In the genomic region with DNA sequence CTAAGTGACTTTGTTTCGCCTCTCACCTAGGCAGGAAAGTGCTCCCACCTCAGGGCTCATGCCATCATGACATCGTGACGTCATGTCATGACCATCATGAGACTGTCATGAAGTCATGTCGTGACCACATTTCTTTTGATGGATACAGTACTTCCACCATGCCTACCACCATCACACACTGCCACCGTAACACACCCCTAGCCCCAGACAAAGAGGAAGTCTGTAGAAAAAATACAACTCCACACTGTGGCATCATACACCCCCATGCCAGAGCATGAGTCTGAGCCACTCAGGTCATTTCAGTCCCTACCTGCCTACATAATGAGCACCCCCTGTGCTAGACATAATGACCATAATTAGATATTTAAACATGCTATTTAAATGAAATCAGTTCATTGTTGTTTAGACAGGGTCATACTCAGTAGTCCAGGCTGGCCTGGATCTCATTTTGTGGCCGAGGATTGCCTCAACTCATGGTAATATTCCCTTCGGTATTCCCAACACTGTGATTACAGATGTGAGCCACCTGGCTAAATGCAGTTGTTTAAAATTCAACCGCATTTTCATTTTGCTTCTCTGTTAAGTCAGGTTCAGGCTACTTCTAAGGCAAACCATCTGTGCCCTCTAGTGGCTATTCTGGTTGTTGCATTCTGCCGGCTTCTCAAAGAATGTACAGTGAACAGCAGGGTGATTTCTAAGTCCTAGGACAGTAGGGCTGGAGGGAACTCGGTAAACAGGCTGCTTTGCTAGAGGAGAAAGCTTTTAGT, we compare ENCODE assay signal across 8 mouse cellular contexts. TPM values are rescaled to one million over a fixed set of nuclear protein-coding genes. Genes with fewer than 3 reads are reported as not detected.
A peak's percentile ranks its signal among the peaks of the same experiment; 100 is the strongest.
DNase-seq lines count a peak whose midpoint lies in the region; ATAC-seq and TF ChIP-seq lines count a peak whose summit lies in the region.

No protein-coding gene starts in this region.

- peak; percentile 73 for ATAC-seq in intestine, embryonic 14.5 days (replicated peaks; ENCODE audit: low FRiP score, low TSS enrichment, low read depth)

- no peak overlapping the region for H3K9ac ChIP-seq in intestine, embryonic 14.5 days (ENCODE audit: low read length)

- 39% methylated on average over 10 of the region's 10 CpGs for WGBS in intestine, embryonic 14.5 days

- peaks cover 7% of the 10 kb centered on the region for H3K4me1 ChIP-seq in intestine, embryonic 14.5 days (replicated peaks; ENCODE audit: control insufficient read depth, insufficient read depth, low read length)
- H3K4me1 ChIP-seq in megakaryocyte, embryonic 14.5 days, result peaks cover 14% of the 10 kb centered on the region

- peak; percentile 97 for TF ChIP-seq CTCF in gastrocnemius, adult 2 months (IDR thresholded peaks at IDR 0.05)

- intact Hi-C loops in gastrocnemius, adult 2 months (cut with DNase I), result loop anchor here (5.0 kb wide), 2 partner anchors 120 to 320 kb away; no protein-coding TSS in a partner anchor

- no peaks in the 10 kb centered on the region for H3K27me3 ChIP-seq in intestine, embryonic 14.5 days (replicated peaks; ENCODE audit: control insufficient read depth, insufficient read depth, low read length)
- H3K27me3 ChIP-seq in megakaryocyte, embryonic 14.5 days (replicated peaks), result peaks cover 3% of the 10 kb centered on the region

- H3K27ac ChIP-seq in gastrocnemius, adult 2 months, result no peak overlapping the region
- no peak overlapping the region for H3K27ac ChIP-seq in intestine, embryonic 14.5 days (ENCODE audit: low read depth)

- no peaks in the 10 kb centered on the region for H3K9me3 ChIP-seq in intestine, embryonic 14.5 days (ENCODE audit: control insufficient read depth, low read length)
- no peaks in the 10 kb centered on the region for H3K9me3 ChIP-seq in megakaryocyte, embryonic 14.5 days

- DNase-seq in ZHBTc4 (ENCODE audit: low read depth, low spot score), result peak; percentile 91
- peak; percentile 86 to 89 for DNase-seq in cerebellum, postnatal 4 days (ENCODE audit: low spot score in 2 of 2)
- peak; percentile 78 for DNase-seq in gastrocnemius, adult 2 months
- DNase-seq in intestine, embryonic 14.5 days (ENCODE audit: low spot score), result peak; percentile 94
- DNase-seq in left cerebral cortex, adult 9 months (ENCODE audit: low spot score in 2 of 2), result peak; percentile 43 to 94
- DNase-seq in right cerebral cortex, adult 2 months (ENCODE audit: low spot score in 2 of 2), result peak; percentile 94 to 96
- peak; percentile 87 for DNase-seq in urinary bladder, postnatal 14 days (ENCODE audit: low spot score)

- no peak overlapping the region for H3K4me3 ChIP-seq in gastrocnemius, adult 2 months
- H3K4me3 ChIP-seq in intestine, embryonic 14.5 days (ENCODE audit: low read depth, low read length), result no peak overlapping the region
- H3K4me3 ChIP-seq in megakaryocyte, embryonic 14.5 days (replicated peaks), result peak overlapping the region; percentile 86

- no peaks in the 10 kb centered on the region for H3K36me3 ChIP-seq in intestine, embryonic 14.5 days (ENCODE audit: control insufficient read depth, insufficient read depth, low read length)
- H3K36me3 ChIP-seq in megakaryocyte, embryonic 14.5 days (replicated peaks; ENCODE audit: low read length), result no peaks in the 10 kb centered on the region

- H3K4me2 ChIP-seq in intestine, embryonic 14.5 days (ENCODE audit: low read length), result no peak overlapping the region

RNA-seq across cellular contexts. Expression of gene Gucy2c, which starts 39.0 kb away (rescaled TPM):
- not detected for total RNA-seq in gastrocnemius, adult 2 months (2021)
- polyA plus RNA-seq in intestine, embryonic 14.5 days (2014; fragmentation: Nextera tagmentation; extraction: Ambion mirVana), result 62.1 and 63.7 TPM in 2 replicates
- not detected in 2 replicates for polyA plus RNA-seq in megakaryocyte, embryonic 14.5 days (2012; ENCODE audit: insufficient read depth, low replicate concordance)

Comparison
In these comparisons a context has a peak if more than half of its experiments do, and no peak if none do; other contexts are left out.
1. RNA of gene Gucy2c, which starts 39.0 kb away (polyA plus RNA-seq): 62.1 to 63.7 TPM in intestine, embryonic 14.5 days; not detected in megakaryocyte, embryonic 14.5 days; every median in the first group is over 10 times any median in the second.
2. Peak in every context shown above with its lines, with median percentiles within 50 percentile points of each other: DNase-seq.